Mouse (Mus musculus): ENCODE data around the gene Ezh1.

The Ezh1 gene

DNA sequence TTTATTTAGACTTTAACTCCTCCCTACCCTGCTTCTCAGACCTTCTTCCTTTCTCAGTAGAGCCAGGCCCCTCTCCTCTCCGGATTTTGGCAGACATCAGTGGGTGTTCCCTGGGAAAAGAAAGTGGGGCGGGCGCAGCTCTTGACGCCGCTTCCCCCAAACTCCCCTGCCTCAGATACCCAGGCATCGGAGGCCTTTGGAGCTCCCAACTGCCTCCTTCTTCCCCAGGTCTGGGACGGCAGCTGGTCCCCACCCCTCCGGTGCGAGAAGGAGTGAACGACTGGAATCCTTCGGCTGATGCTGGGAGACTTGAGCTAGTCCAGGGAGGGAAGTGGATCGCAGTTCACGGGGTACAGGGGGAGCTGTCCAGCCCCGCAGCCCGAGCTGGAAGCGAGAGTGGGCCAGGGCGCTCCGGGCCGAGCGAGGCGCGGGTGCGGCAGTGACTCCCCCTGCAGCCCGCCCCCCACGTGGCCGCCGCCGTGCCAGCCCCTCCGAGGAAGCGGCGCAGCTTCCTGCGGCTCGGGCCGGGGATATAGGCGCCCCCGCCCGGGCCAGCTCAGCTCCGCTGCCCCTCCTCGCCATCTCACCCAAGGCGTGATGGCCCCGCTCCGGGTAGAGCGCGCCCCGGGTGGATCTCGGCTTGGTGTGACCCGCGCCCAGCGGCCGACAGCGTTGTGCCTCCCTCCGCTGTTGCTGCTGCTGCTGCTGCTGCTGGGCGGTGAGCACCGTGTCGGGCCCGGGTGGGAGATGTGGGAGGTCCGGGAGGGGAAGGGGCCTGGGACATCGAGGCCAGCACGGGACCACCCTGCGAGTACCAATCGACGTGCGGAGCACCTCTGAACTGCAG, 19.8 kb upstream of the Ezh1 start, which contains the start of gene Ramp2:
Gene Ramp2, plus strand, starts transcription at position 174 of the 847 bp plus-strand sequence.
- DNase-seq, result peak; percentile 55

DNA sequence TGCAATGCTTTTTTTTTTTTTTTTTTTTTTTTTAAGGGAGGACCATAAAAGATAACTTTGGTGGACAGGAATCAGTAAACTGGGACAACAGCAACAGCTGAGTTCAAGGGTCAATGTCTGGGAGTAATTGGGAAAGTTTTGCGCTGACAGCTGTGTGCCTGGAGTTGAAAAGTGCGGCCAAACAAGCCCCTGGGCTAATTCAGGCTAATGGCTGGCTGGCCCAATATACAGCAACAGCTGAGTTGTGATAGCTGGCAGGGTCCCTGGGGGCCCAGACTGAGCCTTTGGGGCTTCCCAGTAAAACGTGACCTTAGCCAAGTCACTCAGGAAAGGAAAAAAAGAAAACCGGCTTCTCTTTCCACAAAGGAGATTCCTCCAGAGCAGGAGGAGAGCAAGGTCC, 18.8 kb upstream of the Ezh1 start:
- peak; percentile 59 for DNase-seq

DNA sequence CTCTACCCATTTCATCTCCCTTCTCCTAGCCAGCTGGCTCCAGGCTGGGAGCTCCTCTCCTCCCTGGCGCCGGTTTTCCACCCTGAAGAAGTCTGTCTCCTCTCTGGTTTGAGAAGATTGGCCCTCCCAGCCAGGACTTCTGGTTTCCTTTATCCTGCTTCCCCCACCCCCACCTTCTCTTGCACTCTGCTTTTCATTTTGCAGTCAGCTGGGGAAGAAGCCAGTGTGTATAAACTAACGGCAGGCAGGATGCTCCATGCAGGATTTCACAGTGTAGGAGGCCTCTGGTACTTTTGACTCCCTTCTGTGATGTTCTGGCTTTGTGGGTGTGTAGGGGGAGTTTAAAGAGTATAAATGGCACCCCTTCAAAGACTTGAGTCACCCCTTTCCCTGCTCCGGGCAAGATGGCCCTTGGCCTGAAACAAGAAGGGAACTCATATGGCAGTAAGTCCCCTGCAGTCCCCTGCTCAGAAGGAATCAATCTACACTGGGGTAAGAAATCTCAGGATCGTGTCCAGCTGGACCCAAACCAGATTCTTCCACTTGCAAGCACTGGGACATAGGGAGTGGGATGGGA, 11.9 kb upstream of the Ezh1 start:
- DNase-seq, result no peak

DNA sequence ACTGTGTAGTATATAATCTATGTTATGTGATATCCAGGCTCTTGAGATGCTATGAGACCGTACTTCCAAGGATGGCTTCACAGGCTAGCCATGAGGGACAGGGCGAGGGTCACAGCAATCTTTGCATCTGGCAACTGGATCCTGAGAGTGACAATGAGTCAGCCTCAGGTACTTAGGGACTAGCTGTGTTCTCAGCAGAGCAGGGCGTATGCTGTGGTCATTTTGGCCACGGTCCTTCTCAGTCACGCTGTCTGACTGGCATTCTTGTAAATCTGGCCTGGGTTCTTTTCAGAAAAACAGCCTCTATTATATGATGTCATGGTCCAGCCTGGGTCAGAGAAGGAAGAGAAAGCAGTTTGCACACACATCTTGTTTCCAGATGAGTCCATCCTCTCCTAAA, 10.5 kb upstream of the Ezh1 start:
- no peak for DNase-seq

DNA sequence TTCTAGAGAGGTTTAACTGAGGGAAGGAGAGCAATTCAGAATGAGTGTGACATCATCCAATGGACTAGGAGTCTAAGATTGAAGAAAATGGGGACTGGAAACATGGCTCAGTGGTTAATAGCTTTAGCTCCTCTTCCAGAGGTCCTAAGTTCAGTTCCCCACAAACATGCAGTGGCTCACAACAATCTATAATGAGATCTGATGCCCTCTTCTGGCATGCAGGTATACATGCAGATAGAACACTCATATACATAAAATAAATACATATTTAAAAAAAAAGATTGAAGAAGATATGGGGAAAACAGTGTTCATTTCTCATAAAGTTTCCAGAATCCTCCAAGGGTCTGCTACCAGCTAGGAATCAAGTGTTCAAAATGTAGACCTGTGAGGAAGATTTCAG, 9.2 kb upstream of the Ezh1 start:
- no peak for DNase-seq

DNA sequence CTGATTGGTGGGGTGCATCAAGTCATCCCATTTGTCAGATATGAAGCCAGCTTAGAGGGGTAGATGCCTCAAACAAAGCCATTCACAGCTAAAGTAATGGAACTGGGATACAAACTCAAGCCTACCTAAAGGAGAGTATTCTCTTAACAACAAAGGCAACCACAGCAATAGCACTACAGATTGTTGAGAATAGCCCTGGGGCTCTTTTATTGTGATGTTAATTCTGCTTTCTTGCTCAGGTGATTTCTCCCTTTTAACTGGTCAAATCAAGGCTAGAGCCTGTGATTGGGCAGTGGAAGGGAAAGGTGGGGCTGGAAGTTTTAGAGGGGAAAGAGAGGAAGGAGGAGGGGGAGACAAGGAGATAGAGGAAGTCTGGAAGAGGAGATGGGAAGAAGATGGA, 7.9 kb upstream of the Ezh1 start:
- DNase-seq, result no peak

DNA sequence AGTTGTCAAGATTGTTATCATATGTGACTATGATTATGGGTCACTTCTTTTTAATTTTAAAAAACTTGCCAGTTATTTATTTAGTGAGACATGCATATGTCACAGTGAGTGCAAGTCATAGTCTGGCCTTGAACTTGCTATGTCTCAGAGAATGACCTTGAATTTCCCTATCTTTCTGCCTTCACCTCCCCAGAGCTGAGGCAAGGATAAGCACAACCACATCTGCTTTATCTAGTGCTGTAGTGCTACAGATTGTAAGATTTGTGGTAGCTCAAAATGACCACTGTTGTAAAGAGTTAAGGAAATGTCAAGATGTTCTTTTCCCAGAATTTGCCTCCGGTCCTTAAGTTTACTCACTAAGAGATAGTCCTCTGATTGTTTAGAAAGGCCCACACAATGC, 7.0 kb upstream of the Ezh1 start:
- DNase-seq, result no peak

DNA sequence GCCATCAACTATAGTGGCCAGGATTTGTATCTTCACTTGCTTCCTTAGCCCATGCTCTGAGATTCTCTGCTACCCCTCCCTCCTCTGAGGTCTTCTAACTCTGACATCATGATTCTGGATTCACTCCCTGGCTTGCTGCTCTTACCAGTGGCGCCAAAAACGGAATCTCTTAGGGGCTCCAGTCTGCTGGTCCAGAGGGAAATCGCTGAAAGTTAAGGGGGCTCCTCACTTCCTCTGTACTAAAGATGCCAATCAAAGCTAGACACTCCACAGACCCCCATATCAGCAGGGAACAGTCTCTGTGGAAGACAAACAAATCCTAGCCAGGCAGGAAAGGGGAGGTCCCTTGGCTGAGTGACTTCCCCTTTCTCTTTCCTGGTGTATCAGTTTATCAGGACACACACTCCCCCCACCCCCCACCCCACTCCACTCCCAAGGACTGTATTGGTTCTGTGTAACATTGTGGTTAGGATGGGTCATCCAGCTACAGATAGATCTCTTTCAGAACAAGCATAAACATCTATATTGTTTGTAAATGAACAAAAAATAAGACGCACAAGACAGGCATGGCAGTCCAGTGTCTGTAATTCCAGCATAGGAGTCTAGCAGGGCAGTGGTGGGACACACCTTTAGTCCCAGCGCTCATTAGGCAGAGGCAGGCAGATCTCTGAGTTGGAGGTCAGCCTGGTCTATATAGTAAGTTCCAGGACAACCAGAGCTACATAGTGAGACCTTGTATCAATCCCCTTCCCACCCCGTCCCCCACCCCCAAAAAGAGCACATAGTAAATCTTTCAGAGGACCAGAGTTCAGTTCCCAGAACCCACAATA, 6.0 kb upstream of the Ezh1 start:
- DNase-seq, result no peak

DNA sequence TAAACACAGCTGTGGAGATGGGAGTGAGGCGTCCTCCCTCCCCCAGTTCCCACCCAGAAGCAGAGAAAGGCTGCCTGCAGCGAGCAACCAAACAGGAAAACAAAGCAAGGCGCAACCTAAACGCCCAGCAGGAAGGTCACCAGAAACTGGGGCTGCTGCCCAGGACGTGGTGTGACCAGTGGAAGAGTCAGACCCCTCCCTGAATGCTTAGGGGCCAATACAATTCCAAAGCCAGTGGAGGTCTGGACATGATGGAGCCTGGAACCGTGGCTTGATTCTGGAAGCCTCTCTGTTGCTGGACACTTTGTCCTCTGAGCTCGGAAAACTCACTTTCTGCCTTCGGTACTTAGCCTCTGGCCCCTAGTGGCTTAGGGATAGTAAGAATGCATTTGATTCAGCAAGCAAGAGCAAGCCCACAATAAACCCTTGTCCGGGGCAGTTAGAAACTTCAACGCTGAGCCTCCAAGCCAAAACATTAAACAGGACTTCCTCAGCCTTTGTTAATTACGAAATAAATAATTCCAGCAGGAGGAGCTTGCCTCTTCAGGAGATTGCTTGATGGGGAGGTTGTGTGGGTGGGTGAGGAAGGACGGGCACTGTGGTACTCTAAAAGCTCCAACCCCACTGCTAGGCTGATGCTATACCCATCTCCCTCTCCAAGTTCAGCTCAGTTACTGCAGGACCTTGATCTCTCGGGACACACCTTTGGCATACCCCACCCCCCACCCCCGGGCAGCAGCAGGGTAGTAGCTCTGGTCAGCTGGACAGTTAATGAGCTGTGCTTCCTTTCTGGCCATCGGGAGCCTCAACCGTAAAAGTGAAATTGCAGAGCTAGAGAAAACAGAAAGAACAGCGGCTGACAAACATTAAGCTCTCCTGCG, 5.0 kb upstream of the Ezh1 start:
- peak; percentile 82 for DNase-seq

DNA sequence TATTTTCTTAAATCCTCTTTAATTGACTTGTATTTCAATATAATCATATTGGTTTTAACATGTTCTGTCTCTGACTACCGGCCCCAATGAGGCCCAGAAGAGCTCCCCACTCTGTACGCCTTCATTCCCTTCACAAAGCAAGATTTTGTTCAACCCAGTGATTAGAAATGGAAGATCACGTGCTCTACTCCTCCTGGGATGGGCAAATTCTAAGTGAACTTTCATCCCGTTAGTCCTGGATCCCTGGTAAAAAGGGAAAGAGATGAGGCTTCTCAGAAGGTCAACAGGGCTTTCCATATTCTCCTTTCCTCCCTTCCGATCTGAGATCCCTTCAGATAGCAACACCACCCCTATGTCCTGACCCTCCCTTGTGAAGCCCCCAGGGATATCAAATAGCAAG, 4.3 kb upstream of the Ezh1 start:
- DNase-seq, result peak; percentile 65

DNA sequence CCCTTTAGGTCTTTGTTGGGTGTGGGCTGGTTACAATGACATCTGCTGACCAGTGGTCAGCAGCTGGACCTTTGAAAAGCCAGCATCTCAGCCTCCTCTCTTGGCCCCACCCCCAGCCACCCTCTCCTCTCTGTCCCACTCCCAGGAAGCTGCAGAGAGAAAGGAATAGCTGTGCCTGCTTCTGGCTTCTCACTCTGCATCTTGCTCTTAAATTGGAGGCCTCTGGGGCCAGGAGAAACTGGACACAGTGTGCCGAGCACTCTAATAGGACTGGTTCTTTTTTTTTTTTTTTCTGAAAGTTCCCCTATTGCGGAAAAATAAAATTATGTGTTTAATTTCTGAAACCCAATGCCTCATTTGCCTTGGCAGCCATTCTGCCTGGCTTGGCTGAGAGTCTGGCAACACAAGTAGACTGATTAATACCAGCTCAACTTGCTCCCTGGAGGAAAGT, 3.8 kb upstream of the Ezh1 start:
- no peak for DNase-seq

DNA sequence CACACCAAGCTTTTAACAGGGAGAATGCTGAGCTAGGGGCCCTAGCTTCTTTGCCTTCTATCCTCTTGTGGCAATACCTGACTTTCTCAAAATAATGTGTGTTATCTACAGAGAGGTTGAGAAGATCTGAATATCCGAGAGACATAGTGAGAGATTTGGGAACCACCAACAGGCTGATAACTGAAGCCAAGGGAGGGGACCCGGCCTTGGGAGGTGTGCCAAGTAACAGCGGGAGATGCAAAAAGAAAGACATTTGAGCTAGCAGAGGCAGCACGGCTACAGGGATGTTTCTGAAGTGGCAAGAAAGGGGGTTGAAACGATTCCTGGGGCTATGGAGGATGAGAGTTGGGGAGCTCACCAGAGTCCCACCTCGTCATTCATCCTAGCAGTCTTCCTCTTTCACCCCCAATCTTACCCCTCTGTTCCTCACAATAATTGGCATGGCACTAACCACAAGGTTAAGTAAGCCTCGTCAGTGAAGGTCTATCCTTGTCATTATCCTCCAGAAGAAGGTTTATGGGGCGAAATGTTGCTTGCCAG, 3.2 kb upstream of the Ezh1 start:
- no peak for DNase-seq

DNA sequence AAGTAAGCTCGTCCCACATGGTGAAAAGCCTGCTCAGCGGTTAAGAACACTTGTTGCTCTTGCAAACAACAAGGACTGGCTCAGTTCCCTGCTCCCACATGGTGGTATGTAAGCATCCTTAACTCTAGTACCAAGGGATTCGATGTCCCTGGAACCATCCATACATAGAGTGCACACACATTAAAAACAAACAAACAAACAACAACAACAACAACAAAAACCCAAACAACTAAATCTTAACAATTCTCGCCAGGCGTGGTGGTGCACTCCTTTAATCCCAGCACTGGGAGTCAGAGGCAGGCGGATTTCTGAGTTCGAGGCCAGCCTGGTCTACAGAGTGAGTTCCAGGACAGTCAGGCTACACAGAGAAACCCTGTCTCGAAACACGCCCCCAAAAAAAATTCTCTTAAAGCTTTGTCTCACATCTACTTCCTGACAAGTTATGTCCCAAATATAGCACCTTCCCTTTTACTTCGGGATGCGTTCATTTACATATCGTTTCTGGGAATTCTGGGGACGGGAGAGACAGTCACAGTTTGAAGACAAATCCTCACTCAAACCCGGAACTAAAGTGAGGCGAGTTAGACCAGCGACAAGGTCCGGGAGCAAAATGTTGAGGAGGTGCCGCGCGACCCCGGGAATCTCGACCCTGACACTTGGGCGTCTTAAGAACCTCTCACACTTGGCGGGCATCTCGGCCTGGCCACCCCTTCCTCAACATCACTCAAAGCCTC, 765 bp downstream of the Ezh1 start:
- no peak for DNase-seq

DNA sequence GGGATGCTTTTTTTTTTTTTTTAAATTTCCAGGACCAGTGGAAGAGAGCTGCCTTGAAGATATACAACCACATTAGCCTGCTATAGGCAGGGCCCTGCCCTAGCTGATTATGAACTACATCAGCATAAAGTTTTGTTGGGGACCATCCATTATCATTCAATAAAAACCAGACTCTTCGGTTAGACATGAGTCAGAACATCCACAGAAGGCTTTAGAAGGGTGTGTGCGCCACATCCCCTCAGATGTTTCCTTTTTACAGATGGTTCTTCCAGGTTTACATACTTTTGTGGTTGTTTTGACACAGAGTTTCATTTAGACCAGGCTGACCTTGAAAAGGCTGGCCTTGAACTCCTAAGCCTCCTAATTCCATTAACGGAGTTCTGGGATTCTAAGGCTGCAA, 1.9 kb downstream of the Ezh1 start:
- no peak for DNase-seq

DNA sequence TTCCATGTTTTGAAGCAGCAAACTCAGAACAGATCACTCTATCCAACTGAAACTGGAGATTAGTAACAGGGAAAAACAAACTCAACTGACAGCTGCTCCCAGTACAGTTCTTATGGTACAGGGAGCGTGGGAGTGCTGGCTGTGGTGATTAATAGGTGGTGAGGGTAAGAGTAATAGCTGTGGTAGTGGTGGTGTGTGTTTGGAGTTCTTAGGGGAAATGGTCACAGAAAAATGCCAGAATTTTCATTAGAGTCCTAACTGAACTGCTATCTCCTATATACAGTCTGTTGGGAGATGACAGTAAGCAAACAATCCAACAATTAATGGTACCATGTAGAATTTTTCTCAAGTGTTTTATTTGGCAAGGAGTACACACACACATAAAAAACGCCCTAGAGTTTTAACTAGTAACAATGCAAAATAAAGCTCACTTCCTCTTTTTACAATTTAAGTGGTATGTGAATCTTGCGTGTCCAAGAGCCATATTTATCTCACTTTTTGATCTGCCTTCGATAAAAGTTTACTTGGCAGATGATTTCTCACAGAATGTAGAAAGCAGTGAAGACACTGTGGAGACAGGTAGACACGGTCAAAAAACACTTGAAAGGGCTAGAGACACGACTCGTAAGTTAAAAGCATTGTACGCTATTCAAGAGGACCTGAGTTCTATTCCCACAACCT, 4.8 kb downstream of the Ezh1 start:
- DNase-seq, result no peak

DNA sequence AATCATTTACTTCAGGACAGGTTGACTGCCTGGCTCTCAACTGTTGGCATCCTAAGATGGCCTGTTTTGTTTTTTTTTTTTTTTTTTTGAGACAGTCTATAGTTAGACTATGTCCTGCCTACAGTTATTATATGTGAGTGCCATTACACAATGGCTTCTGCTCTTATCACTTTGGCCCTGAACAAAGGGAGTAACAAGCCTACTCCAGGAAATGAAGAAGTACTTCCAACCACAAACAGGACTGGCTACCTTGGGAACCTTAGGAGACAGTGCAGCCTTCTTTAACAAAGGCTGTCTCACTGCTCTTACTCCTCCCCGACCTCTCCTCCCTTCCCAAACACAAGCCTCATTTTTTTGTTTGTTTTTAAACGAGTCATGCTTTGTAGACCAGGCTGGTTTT, 5.4 kb downstream of the Ezh1 start:
- DNase-seq, result no peak

DNA sequence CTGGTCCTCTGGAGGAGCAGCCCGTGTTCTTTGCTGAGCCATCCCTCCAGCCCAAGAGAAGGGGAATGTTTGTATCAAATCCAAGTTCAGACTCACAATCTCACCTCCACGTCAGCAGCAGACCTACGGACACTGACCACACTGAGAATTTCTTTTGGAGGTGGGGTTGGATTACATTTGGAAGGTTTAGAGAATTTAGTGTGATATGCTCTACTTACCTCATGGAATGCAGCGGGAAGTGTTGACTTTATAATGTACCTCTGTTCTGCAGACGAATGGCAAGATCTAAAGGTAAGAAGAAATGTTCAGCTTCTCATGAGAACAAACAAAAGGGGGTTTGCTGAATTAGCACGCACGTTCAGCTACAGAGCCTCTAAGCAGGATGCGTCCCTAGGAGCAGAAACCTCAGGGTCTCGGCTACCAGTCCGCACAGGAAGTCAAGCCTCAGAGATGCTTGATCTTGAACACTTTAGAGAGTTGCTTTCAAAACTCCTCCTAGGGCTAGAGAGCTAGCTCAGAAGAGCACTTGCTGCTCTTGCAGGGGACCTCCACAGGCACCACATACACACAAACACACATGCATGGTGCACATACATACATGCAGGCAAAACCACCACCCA, 7.7 kb downstream of the Ezh1 start:
- peak; percentile 70 for DNase-seq

DNA sequence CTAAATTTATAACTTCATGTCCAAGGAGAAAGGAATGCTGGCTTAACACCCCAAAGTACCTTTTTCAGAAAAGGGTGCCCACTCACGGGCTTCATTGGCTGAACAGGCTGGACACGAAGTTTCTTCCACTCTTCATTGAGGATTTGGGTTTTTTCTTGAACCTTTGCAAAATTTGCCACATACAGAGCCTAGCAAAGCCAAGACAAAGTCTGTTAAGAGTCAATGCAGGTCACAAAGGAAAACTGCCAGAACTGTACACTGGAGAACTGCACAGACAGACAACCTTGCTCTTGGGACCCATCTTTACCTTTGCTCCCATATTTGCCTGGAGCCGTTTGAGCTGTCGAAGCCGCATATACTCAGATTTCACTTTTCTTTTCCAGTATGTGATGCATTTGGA, 9.3 kb downstream of the Ezh1 start:
- DNase-seq, result peak; percentile 71

DNA sequence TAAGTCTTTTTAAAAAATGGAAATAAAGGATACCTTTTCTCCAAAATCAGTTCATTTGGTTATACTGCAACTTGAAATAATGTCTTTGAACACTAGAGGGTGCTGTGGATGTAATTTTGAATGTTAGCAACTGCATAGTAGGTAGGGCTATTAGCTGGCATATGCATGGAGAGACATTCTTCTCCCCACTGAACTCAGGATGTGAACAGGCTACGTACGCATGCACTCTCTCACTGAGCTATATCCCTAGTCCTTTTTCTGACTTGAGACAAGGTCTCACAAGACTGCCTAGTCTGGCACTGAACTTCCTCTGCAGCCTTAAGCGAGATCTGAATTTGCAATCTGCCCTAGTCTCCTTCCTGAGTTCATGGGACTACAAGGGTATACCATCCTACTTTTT, 14.3 kb downstream of the Ezh1 start:
- peak; percentile 88 for DNase-seq

DNA sequence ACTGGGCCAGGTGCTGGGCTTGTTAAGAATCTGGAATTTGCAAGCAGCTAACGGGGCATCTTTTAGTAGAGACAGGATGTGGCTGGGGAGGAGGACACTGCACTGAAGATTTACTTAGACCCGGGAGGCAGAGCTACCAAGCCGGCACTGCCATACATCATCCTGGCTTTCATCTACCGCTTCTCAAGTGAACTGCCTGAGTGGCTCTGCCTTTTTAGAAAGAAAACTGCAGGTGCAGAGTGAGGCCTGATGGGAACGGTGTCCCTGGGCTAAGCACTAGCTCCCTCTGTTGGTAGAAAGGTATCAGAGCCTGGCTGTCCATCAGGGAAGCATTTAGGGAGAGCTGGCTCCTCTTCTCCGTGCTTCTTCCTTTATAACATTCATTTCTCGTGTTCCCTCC, 25.3 kb downstream of the Ezh1 start:
- DNase-seq, result no peak

DNA sequence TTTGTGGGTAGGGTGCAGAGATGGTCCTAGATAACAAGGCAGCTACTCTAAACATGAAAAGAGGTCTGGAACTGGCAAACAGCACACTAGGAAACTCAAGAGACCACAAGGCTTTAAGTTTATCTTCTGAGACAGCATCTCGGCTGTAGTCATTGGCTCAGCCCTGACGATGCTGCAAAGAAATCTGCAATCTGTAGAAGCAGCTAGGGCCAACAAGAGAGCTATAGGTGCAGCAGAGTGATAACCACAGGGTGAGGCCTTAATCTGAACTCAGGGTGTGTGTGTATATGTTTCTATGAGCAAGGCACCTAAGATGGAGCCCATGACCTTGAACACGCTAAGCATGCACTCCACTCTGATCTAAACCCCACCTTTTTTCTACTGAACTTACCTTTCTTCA, 26.7 kb downstream of the Ezh1 start:
- no peak for DNase-seq
